Mouse (Mus musculus) hindbrain, embryonic 11.5 days (tissue): Measurements from ENCODE around the gene Mgat4b. TPM values are rescaled to one million over a fixed set of nuclear protein-coding genes. Genes with fewer than 3 reads are reported as not detected.

Experiments
- ATAC-seq: fragments of 200-750 bp; cut with Nextera tagmentation; 2 replicates; pipeline ENCODE4 v1.8.0; 2017; ENCODE audit warnings: mild to moderate bottlenecking, moderate TSS enrichment, moderate library complexity; ENCODE audit not compliant: low FRiP score
- DNase-seq: peaks from one replicate; pipeline ENCODE4 v3.0.0-alpha.2; 2015; ENCODE audit warnings: low spot score
- H3K27ac ChIP-seq: fragments of 300-500 bp; sonication (generic); 2 replicates; pipeline ENCODE4 v1.5.1; 2014; ENCODE audit warnings: mild to moderate bottlenecking, low read depth, low read length
- H3K27me3 ChIP-seq: fragments of 300-500 bp; sonication (generic); 2 replicates; pipeline ENCODE4 v1.6.1; 2014; ENCODE audit warnings: mild to moderate bottlenecking, low read length, moderate library complexity, mixed read lengths; ENCODE audit not compliant: control insufficient read depth, insufficient read depth
- H3K36me3 ChIP-seq: fragments of 300-500 bp; sonication (generic); 2 replicates; pipeline ENCODE4 v1.6.1; 2014; ENCODE audit warnings: mild to moderate bottlenecking, low read length, moderate library complexity, mixed read lengths; ENCODE audit not compliant: control insufficient read depth, insufficient read depth
- H3K4me1 ChIP-seq: fragments of 300-500 bp; sonication (generic); replicated peaks from 2 replicates; pipeline ENCODE4 v1.6.1; 2014; ENCODE audit warnings: low read length, mixed read lengths; ENCODE audit not compliant: control insufficient read depth, insufficient read depth
- H3K4me2 ChIP-seq: fragments of 300-500 bp; sonication (generic); replicated peaks from 2 replicates; pipeline ENCODE4 v1.6.1; 2014; ENCODE audit warnings: mild to moderate bottlenecking, low read depth, low read length
- H3K4me3 ChIP-seq: fragments of 300-500 bp; sonication (generic); 2 replicates; pipeline ENCODE4 v1.5.1; 2014; ENCODE audit warnings: low read depth, low read length
- H3K9ac ChIP-seq: fragments of 300-500 bp; sonication (generic); 2 replicates; pipeline ENCODE4 v1.6.1; 2014; ENCODE audit warnings: low read depth, low read length
- H3K9me3 ChIP-seq: fragments of 300-500 bp; sonication (generic); 2 replicates; pipeline ENCODE4 v1.6.1; 2016; ENCODE audit warnings: low read length; ENCODE audit not compliant: control insufficient read depth
- WGBS: fragments of 180-500 bp; shearing (Covaris S2); extraction: QIAGEN DNeasy Blood & Tissue Kit; methylation state at CpG from one replicate; pipeline ENCODE4 v1.1.7; 2014; 5-methylcytosine and 5-hydroxymethylcytosine counted together
- polyA plus RNA-seq: library from polyadenylated mRNA; unstranded; fragments of >200 nt; fragmentation: Nextera tagmentation; extraction: Ambion mirVana; gene quantifications from 2 replicates; pipeline ENCODE4 v1.2.1, GENCODE M21; 2014

Gene Mgat4b
- polyA plus RNA-seq, 1 experiment from 2014 or later, result 17.9 TPM

GRCm38 (mm10) chr11:50277706-50278105 lies 67.0 kb downstream of the Mgat4b start:
- ATAC-seq (no peak), DNase-seq (no peak)
- Histone ChIP-seq H3K4me1 (no peaks in the 10 kb centered on the region), H3K9me3 (no peaks in the 10 kb centered on the region), H3K4me2 (no peak overlapping the region), H3K9ac (no peak overlapping the region), H3K27ac (no peak overlapping the region), H3K4me3 (no peak overlapping the region), H3K27me3 (no peaks in the 10 kb centered on the region), H3K36me3 (no peaks in the 10 kb centered on the region)
- WGBS, result 90% methylated on average over 6 of the region's 6 CpGs

DNA sequence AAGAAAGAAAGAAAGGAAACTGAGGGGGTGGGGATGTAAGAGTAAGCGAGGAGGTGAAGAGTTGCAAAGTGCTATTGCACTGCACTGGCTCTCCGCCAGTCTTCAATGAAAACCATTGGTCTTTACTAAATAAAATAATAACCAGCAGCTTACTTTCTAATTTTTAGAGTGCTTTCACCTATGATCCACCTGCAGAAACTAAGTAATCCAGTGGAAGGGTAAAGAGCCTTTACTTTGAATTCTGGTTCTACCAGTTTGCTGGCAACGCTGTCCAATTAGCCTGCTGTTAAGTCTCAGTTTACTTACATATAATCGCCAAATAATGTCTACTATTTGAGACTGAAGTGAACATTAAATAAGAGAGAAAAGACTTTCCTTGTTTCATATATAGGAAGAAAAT lies 68.3 kb downstream of the Mgat4b start:
- Histone ChIP-seq H3K27me3 (no peaks in the 10 kb centered on the region), H3K9me3 (no peaks in the 10 kb centered on the region), H3K9ac (no peak overlapping the region), H3K4me2 (no peak overlapping the region), H3K4me3 (no peak overlapping the region), H3K27ac (no peak overlapping the region), H3K36me3 (no peaks in the 10 kb centered on the region), H3K4me1 (no peaks in the 10 kb centered on the region)
- DNase-seq (no peak), ATAC-seq (no peak)
- 95% methylated on average over 4 of the region's 4 CpGs for WGBS

DNA sequence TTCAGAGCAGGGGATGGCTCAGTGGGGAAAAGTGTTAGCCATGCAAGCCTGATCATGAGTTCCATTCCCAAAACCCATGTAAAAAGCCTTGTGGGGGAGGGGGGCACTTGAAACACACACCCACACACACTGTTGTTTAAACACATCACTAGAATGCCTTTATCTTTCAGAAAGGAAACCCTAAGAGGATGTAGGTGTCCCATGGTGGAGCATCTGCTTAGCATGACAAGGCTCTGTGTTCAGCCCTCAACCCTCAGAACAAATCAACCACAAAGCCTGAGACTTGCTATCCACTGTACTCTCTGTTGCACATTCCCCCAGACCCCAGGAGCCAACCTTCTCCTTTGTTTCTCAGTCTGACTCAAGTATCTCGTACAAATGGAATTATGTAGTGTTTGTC lies 69.4 kb downstream of the Mgat4b start:
- H3K36me3 ChIP-seq, result no peaks in the 10 kb centered on the region
- ATAC-seq (no peak), DNase-seq (no peak)
- 73% methylated on average over 1 of the region's 1 CpGs for WGBS
- H3K9ac ChIP-seq, result no peak overlapping the region
- no peaks in the 10 kb centered on the region for H3K9me3 ChIP-seq
- no peak overlapping the region for H3K4me2 ChIP-seq
- no peak overlapping the region for H3K4me3 ChIP-seq
- no peak overlapping the region for H3K27ac ChIP-seq
- no peaks in the 10 kb centered on the region for H3K4me1 ChIP-seq
- no peaks in the 10 kb centered on the region for H3K27me3 ChIP-seq

Other genes starting within 250 kb of the Mgat4b start
- 80.6 and 81.0 TPM in 2 replicates for gene Rnf130, start 185.5 kb upstream of the Mgat4b start, polyA plus RNA-seq
- gene Tbc1d9b, start 79.5 kb upstream of the Mgat4b start, polyA plus RNA-seq, result 22.0 and 29.3 TPM in 2 replicates
- 21.9 and 22.4 TPM in 2 replicates for gene Mrnip, start 36.4 kb upstream of the Mgat4b start, polyA plus RNA-seq
- gene Sqstm1, start 63 bp upstream of the Mgat4b start, polyA plus RNA-seq, result 165 and 188 TPM in 2 replicates
- 0.94 and 1.3 TPM in 2 replicates for gene Ltc4s, start 27.7 kb downstream of the Mgat4b start, polyA plus RNA-seq
- 9.2 and 10.1 TPM in 2 replicates for gene Maml1, start 81.4 kb downstream of the Mgat4b start, polyA plus RNA-seq
- gene Canx, start 114.8 kb downstream of the Mgat4b start, polyA plus RNA-seq, result 242 and 267 TPM in 2 replicates
- 0.22 and 0.51 TPM in 2 replicates for gene Cby3, start 143.6 kb downstream of the Mgat4b start, polyA plus RNA-seq
- gene Hnrnph1, start 166.1 kb downstream of the Mgat4b start, polyA plus RNA-seq, result 854 and 865 TPM in 2 replicates
- gene Rufy1, start 220.2 kb downstream of the Mgat4b start, polyA plus RNA-seq, result 25.9 and 29.9 TPM in 2 replicates